ENCODE assay signal across 24 mouse cellular contexts in genomic region chr9:43368781-43369180, GRCm38 (mm10). TPM values are rescaled to one million over a fixed set of nuclear protein-coding genes. Genes with fewer than 3 reads are reported as not detected.
"Had no signal": no experiment of that assay in that cellular context is flagged by ENCODE, and none has a peak within 500 bp of the region (broad histone marks: within the 10 kb centered on the region; RNA-seq: fewer than 3 reads in every experiment).

No protein-coding gene starts in this region.

- DNase-seq: cerebellum, postnatal 10 days; cerebellum, postnatal 14 days; cerebellum, postnatal 25 days; cerebellum, postnatal 36 days; embryo, embryonic 11 days; forebrain, postnatal 0 days; gastrocnemius, adult 2 months; gastrocnemius, postnatal 10 days; gastrocnemius, postnatal 14 days; gastrocnemius, postnatal 25 days; gastrocnemius, postnatal 36 days; heart, adult 11 months; heart, adult 18-20 months; heart, adult 2 months had no signal

RNA-seq across cellular contexts. Expression of gene Trim29, which starts 58.1 kb away (rescaled TPM):
- total RNA-seq: common myeloid progenitor, adult 5-6 weeks; forebrain, postnatal 0 days; gastrocnemius, adult 18-20 months; gastrocnemius, adult 2 months; gastrocnemius, adult 8-10 months; gastrocnemius, postnatal 25 days; granulocyte monocyte progenitor cell, adult 5-6 weeks; heart, adult 8-10 months had no signal
- polyA plus RNA-seq: erythroblast, embryonic 14.5 days; forebrain, embryonic 13.5 days; forebrain, embryonic 14.5 days; forebrain, embryonic 15.5 days; forebrain, embryonic 16.5 days had no signal
